Comparison of ENCODE assay signal across 19 mouse cellular contexts in the genomic region with DNA sequence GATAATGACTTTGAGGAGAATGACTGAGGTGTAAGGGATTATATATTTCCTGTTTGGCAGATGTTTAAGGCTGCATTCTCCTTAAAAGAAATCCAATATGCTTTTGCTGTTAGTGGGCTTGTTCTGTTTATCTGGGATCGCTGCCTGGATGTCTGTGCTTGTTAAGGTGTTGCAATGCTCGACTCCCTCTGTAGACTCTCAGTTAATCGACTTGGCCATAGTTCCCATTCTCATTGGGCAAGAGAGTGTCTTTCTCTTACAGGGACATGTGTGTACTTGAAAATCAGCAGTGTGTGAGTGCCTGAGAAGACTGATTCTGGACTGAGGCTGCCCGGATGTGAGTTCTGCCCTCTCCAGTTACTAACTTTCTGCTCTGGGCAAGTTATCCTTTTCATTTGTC. TPM values are rescaled to one million over a fixed set of nuclear protein-coding genes. Genes with fewer than 3 reads are reported as not detected.
A peak's percentile ranks its signal among the peaks of the same experiment; 100 is the strongest.
DNase-seq lines count a peak whose midpoint lies in the region; ATAC-seq lines count a peak whose summit lies in the region.
"Had no signal": no experiment of that assay in that cellular context is flagged by ENCODE, and none has a peak within 500 bp of the region (broad histone marks: within the 10 kb centered on the region; RNA-seq: fewer than 3 reads in every experiment).

No protein-coding gene starts in this region.

- peak; percentile 17 to 47 for DNase-seq in heart, adult 18-20 months
- DNase-seq in heart, adult 11 months, result no peak
- DNase-seq in NIH3T3 (ENCODE audit: low read depth), result peak; percentile 82
- DNase-seq in liver, embryonic 13.5 days, result no peak
- peak; percentile 49 for DNase-seq in lung, postnatal 14 days
- no peak for DNase-seq in layer of hippocampus, postnatal 10 days (ENCODE audit: low spot score in 2 of 2)
- no peak for DNase-seq in natural killer cell, adult 2 months (ENCODE audit: low spot score in 2 of 2)
- no peak for DNase-seq in heart, adult 8-10 months (ENCODE audit: low spot score)
- DNase-seq: adrenal gland, adult 8-10 months; cerebellum, postnatal 14 days; gastrocnemius, postnatal 36 days; kidney, adult 11 months; kidney, postnatal 25 days; layer of hippocampus, postnatal 36 days; thymus, adult 18-20 months had no signal

- H3K9ac ChIP-seq in liver, embryonic 13.5 days, result no peak overlapping the region
- H3K9ac ChIP-seq: embryonic facial prominence, embryonic 12.5 days; hindbrain, embryonic 14.5 days; limb, embryonic 12.5 days had no signal

- ATAC-seq in liver, embryonic 13.5 days (ENCODE audit: low read depth), result no peak
- ATAC-seq: forebrain, embryonic 16.5 days had no signal

- H3K36me3 ChIP-seq in liver, embryonic 13.5 days, result peaks cover 9% of the 10 kb centered on the region; the same call in 1 of the 2 replicates

- H3K27me3 ChIP-seq in liver, embryonic 13.5 days, result no peaks in the 10 kb centered on the region
- H3K27me3 ChIP-seq: embryonic facial prominence, embryonic 12.5 days; limb, embryonic 12.5 days had no signal

- H3K9me3 ChIP-seq in liver, embryonic 13.5 days (replicated peaks), result no peaks in the 10 kb centered on the region
- H3K9me3 ChIP-seq: embryonic facial prominence, embryonic 12.5 days; limb, embryonic 12.5 days had no signal

- H3K27ac ChIP-seq in liver, embryonic 13.5 days, result peak overlapping the region; percentile 22; the same call in 1 of the 2 replicates
- H3K27ac ChIP-seq: embryonic facial prominence, embryonic 12.5 days; hindbrain, embryonic 14.5 days; limb, embryonic 12.5 days had no signal

- H3K4me2 ChIP-seq in liver, embryonic 13.5 days, result no peak overlapping the region
- H3K4me2 ChIP-seq: embryonic facial prominence, embryonic 12.5 days; hindbrain, embryonic 14.5 days; limb, embryonic 12.5 days had no signal

- WGBS in liver, embryonic 13.5 days (ENCODE audit: insufficient replicate concordance), result 64% methylated on average over 4 of the region's 4 CpGs

- no peak overlapping the region for H3K4me3 ChIP-seq in liver, embryonic 13.5 days (replicated peaks)
- H3K4me3 ChIP-seq: embryonic facial prominence, embryonic 12.5 days; limb, embryonic 12.5 days had no signal

- peaks cover 27% of the 10 kb centered on the region for H3K4me1 ChIP-seq in liver, embryonic 13.5 days (replicated peaks)
- H3K4me1 ChIP-seq: limb, embryonic 12.5 days had no signal

RNA-seq across cellular contexts. Expression of a gene that starts 7.5 kb away (rescaled TPM):
- 10 to 100 TPM; 23.1 to 26.4 TPM for total RNA-seq in heart, adult 18-20 months (2021)
- polyA plus RNA-seq in liver, embryonic 13.5 days (2015; fragmentation: Nextera tagmentation; extraction: Ambion mirVana), result 30.5 and 33.9 TPM in 2 replicates
- total RNA-seq in layer of hippocampus, postnatal 10 days (2021), result 10 to 100 TPM; 48.3 to 52.7 TPM
- total RNA-seq in heart, adult 8-10 months (2022), result 10 to 100 TPM; 15.8 to 24.3 (median 21.3) TPM

RNA-seq across cellular contexts. Expression of a gene that starts 18.0 kb away (rescaled TPM):
- 10 to 100 TPM; 87.8 to 97.2 TPM for total RNA-seq in heart, adult 18-20 months (2021)
- polyA plus RNA-seq in liver, embryonic 13.5 days (2015; fragmentation: Nextera tagmentation; extraction: Ambion mirVana), result 51.0 and 54.2 TPM in 2 replicates
- 100 to 1,000 TPM; 308 to 332 TPM for total RNA-seq in layer of hippocampus, postnatal 10 days (2021)
- 100 to 1,000 TPM in 1 of 4 experiments, 10 to 100 TPM in 3; 86.1 to 103 (median 94.1) TPM for total RNA-seq in heart, adult 8-10 months (2022)

RNA-seq across cellular contexts. Expression of a gene that starts 39.1 kb away (rescaled TPM):
- total RNA-seq in heart, adult 18-20 months (2021), result 100 to 1,000 TPM; 185 to 190 TPM
- polyA plus RNA-seq in liver, embryonic 13.5 days (2015; fragmentation: Nextera tagmentation; extraction: Ambion mirVana), result 117 and 118 TPM in 2 replicates
- total RNA-seq in layer of hippocampus, postnatal 10 days (2021), result 100 to 1,000 TPM; 168 to 177 TPM
- 100 to 1,000 TPM; 178 to 218 (median 190) TPM for total RNA-seq in heart, adult 8-10 months (2022)

RNA-seq across cellular contexts. Expression of a gene that starts 39.2 kb away (rescaled TPM):
- total RNA-seq in heart, adult 18-20 months (2021), result 10 to 100 TPM; 13.7 to 16.4 TPM
- 74.9 and 84.5 TPM in 2 replicates for polyA plus RNA-seq in liver, embryonic 13.5 days (2015; fragmentation: Nextera tagmentation; extraction: Ambion mirVana)
- 10 to 100 TPM; 34.2 to 36.6 TPM for total RNA-seq in layer of hippocampus, postnatal 10 days (2021)
- 10 to 100 TPM; 14.5 to 18.3 (median 16.0) TPM for total RNA-seq in heart, adult 8-10 months (2022)

RNA-seq across cellular contexts. Expression of a gene that starts 54.3 kb away (rescaled TPM):
- total RNA-seq in heart, adult 18-20 months (2021), result 1 to 10 TPM; 5.0 to 5.3 TPM
- polyA plus RNA-seq in liver, embryonic 13.5 days (2015; fragmentation: Nextera tagmentation; extraction: Ambion mirVana), result 9.0 and 9.2 TPM in 2 replicates
- total RNA-seq in layer of hippocampus, postnatal 10 days (2021), result 10 to 100 TPM; 49.6 to 49.9 TPM
- total RNA-seq in heart, adult 8-10 months (2022), result 1 to 10 TPM; 4.1 to 6.6 (median 5.0) TPM

Comparison
In these comparisons a context has a peak if more than half of its experiments do, and no peak if none do; other contexts are left out.
1. DNase-seq: peak in heart, adult 18-20 months (2 of 2), NIH3T3 (single experiment) and lung, postnatal 14 days (single experiment); none in heart, adult 11 months (single experiment), liver, embryonic 13.5 days (single experiment), layer of hippocampus, postnatal 10 days (0 of 2), natural killer cell, adult 2 months (0 of 2) and heart, adult 8-10 months (single experiment).